Mouse (Mus musculus): ENCODE data around the gene Nucb1. TPM values are rescaled to one million over a fixed set of nuclear protein-coding genes. Genes with fewer than 3 reads are reported as not detected.
A peak's percentile ranks its signal among the peaks of the same experiment; 100 is the strongest.
"Not testable (repeated sequence)": the region's sequence is repeated elsewhere in the genome, so short reads cannot be mapped to it uniquely, and the experiment has no call there.

Gene Nucb1
- polyA plus RNA-seq, 1 experiment from 2014 or later = 110 TPM

DNA sequence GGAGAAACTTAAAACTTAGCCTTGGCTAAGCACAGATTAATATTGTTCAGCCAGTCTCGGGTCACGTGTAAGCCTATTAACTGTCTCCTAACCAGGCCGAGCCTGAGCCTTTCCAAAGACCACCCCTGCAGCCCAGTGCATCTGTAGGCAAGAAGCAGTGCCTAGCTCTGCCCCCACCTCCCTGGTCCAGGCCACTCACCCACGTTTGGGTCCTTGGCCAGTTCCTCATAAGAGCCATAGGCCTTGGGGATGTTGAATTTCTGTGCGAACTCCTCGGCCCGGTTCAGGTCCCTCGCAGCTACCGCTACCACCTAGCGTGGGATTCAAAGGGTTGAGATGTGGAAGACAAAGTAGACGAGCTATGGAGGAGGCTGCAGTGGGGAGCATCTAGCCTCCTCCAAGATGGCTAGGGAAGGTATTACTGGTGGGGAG lies 22.3 kb downstream of the Nucb1 start:
- Histone ChIP-seq H3K27me3 (no peaks in the 10 kb centered on the region), H3K9ac (peak overlapping the region; percentile 71), H3K27ac (peak overlapping the region; percentile 62), H3K4me1 (replicated peaks) (peaks cover 68% of the 10 kb centered on the region), H3K4me2 (peak overlapping the region; percentile 73), H3K36me3 (peaks cover 9% of the 10 kb centered on the region), H3K9me3 (replicated peaks) (no peaks in the 10 kb centered on the region), H3K4me3 (replicated peaks) (peak overlapping the region; percentile 61)
- no peak for ATAC-seq (ENCODE audit: low read depth)
- WGBS (ENCODE audit: insufficient replicate concordance) = 55% methylated on average over 11 of the region's 11 CpGs
- DNase-seq = no peak

DNA sequence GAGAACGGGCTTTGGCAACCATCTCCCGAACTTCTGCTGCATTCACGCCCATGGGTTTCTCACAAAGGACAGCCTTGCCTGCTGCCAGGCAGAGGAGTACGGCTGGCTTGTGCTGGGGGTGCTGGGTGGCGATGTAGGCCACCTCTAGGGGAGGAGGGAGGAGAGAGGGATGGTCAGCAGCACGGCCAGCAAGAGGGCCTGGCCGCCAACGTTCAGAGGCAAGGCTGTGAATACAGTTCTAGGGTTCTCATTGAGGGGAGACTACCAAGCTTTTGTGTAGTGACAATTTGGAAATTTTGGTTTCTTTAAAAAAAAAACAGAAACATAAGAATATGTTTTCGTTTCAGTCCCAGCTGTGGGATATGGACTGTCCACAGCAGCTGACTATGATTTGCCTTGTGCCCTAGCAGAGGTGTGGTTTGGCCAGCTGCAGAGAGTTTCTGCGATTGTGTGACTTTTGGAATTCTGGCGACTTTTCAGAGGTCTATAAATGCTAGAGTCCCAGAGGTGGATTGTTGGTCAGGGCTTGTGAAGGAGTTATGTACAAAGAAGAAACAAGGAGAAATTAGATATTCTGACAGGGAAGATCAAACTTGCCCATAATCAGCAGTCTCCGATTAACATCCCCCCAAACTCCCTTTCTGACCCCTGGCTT lies 23.3 kb downstream of the Nucb1 start, which contains the start of gene Gm45808:
Gene Gm45808 (minus strand): TSS at position 51 of the 655 bp plus-strand sequence.
- DNase-seq (no peak), ATAC-seq (ENCODE audit: low read depth) (no peak)
- 74% methylated on average over 12 of the region's 12 CpGs for WGBS (ENCODE audit: insufficient replicate concordance)
- Histone ChIP-seq H3K27ac (peak within 1 kb of the TSS; percentile 62), H3K9me3 (replicated peaks) (no peaks in the 10 kb centered on the region), H3K4me1 (replicated peaks) (peaks cover 71% of the 10 kb centered on the region), H3K4me2 (peak within 1 kb of the TSS; percentile 73), H3K9ac (no peak within 1 kb of the TSS), H3K36me3 (no peaks in the 10 kb centered on the region), H3K27me3 (no peaks in the 10 kb centered on the region), H3K4me3 (replicated peaks) (no peak within 1 kb of the TSS)

DNA sequence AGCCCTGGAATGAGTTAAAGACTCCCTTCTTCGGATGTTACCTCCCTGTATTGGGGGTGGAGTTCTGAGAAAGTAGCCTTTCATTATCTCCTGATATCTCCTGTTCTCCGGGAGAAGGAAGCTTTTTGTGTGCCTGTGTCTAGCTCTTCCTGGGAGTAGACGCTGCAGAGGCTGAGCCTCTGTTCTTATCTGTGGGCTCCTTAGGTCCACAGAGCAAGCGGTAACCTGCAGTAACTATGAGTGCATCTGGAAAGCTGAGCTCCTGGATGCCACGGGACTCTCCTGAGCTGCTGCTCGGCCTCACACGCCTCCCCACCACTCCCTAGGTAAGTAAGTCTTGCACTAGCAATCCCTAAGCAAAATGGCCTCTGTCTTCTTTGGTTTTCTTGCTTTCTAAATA lies 24.0 kb downstream of the Nucb1 start:
- peak; percentile 66 for ATAC-seq (ENCODE audit: low read depth)
- H3K4me3 ChIP-seq (replicated peaks) = no peak overlapping the region
- no peak overlapping the region for H3K9ac ChIP-seq
- H3K4me2 ChIP-seq = peak overlapping the region; percentile 15
- H3K27ac ChIP-seq = peak overlapping the region; percentile 31
- peaks cover 67% of the 10 kb centered on the region for H3K4me1 ChIP-seq (replicated peaks)
- WGBS (ENCODE audit: insufficient replicate concordance) = 17% methylated on average over 7 of the region's 7 CpGs
- no peaks in the 10 kb centered on the region for H3K27me3 ChIP-seq
- peak; percentile 37 for DNase-seq
- H3K9me3 ChIP-seq (replicated peaks) = no peaks in the 10 kb centered on the region
- H3K36me3 ChIP-seq = no peaks in the 10 kb centered on the region

DNA sequence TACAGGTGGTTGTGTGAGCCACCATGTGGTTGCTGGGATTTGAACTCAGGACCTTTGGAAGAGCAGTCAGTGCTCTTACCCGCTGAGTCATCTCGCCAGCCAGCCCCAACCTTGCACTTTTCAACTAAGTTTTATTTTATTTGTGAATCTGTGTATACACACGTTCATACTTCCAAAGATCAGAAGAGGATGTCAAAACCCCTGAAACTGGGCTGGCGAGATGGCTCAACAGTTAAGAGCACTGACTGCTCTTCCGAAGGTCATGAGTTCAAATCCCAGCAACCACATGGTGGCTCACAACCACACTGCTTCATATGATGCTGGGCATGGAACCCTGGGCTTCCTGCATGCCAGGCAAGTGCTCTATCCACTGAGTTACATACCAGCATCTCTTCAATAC lies 25.2 kb downstream of the Nucb1 start:
- H3K9ac ChIP-seq; DNase-seq; H3K27me3 ChIP-seq; H3K4me2 ChIP-seq; H3K4me3 ChIP-seq (replicated peaks); ATAC-seq (ENCODE audit: low read depth); H3K27ac ChIP-seq; H3K9me3 ChIP-seq (replicated peaks); H3K36me3 ChIP-seq: not testable (repeated sequence)
- WGBS (ENCODE audit: insufficient replicate concordance) = 83% methylated on average over 5 of the region's 5 CpGs
- peaks cover 55% of the 10 kb centered on the region for H3K4me1 ChIP-seq (replicated peaks)

DNA sequence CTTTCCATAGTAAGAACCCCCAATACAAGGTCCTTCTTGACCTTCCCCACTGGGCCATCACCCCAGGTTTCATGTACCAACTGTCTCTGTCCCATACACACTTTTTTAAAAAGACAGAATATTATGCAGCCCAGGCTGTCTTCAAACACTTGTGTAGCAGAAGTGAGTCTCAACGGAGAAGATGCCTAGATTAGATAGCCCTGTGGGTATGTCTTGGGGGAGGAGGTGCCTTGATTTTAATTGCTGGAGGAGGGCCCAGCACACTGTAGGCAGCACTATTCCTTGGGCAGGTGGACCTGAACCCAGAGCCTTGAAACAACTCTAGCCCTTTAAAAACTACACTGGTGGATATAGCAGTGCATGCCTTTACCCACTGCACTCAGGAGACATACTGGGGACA lies 28.0 kb downstream of the Nucb1 start:
- peaks cover 7% of the 10 kb centered on the region; the same call in 1 of the 2 replicates for H3K36me3 ChIP-seq
- H3K27ac ChIP-seq = 0 out of 2 replicates have a peak overlapping the region, but pooled peaks have one; percentile 39
- H3K9ac ChIP-seq = 0 out of 2 replicates have a peak overlapping the region, but pooled peaks have one; percentile 2
- H3K9me3 ChIP-seq (replicated peaks) = no peaks in the 10 kb centered on the region
- WGBS (ENCODE audit: insufficient replicate concordance) = 13% methylated on average over 1 of the region's 1 CpGs
- H3K4me3 ChIP-seq (replicated peaks) = no peak overlapping the region
- no peak overlapping the region for H3K4me2 ChIP-seq
- ATAC-seq (ENCODE audit: low read depth) (no peak), DNase-seq (no peak)
- H3K27me3 ChIP-seq = no peaks in the 10 kb centered on the region
- H3K4me1 ChIP-seq (replicated peaks) = peaks cover 30% of the 10 kb centered on the region

DNA sequence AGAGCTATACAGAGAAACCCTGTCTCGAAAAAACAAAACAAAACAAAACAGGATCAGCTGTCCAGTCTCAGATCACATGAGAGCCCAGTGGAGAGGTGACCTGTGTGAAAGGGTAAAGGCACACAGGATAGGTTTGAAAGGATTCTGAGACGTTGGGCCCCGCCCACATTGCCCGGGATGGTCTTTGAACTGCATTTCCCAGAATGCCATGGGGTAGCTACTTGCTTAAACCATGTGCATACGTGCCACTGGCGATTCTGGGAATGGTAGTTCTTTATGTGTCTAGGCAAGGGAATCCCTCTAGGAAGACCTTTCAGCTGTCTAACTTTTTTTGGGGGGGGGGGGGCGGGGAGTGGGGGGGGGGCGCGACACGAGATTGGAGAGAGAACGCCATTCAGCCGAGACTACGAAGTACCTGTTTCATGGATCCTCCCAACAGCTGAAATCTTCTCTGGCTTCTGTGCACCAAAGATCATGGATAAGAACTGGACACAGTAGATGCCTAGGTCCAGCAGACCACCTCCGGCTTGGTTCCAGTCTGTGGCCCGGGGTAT lies 28.8 kb downstream of the Nucb1 start, which contains the start of gene Tulp2:
Gene Tulp2 (plus strand): TSS at position 504 of the 554 bp plus-strand sequence.
- peak within 1 kb of the TSS; percentile 39; the same call in 1 of the 2 replicates for H3K27ac ChIP-seq
- H3K9ac ChIP-seq = 0 out of 2 replicates have a peak within 1 kb of the TSS, but pooled peaks have one; percentile 2
- H3K4me1 ChIP-seq (replicated peaks) = peaks cover 29% of the 10 kb centered on the region
- peak; percentile 59 for DNase-seq
- ATAC-seq (ENCODE audit: low read depth) = peak; percentile 67
- no peaks in the 10 kb centered on the region for H3K27me3 ChIP-seq
- WGBS (ENCODE audit: insufficient replicate concordance) = 41% methylated on average over 15 of the region's 15 CpGs
- H3K4me3 ChIP-seq (replicated peaks) = no peak within 1 kb of the TSS
- no peaks in the 10 kb centered on the region for H3K9me3 ChIP-seq (replicated peaks)
- no peak within 1 kb of the TSS for H3K4me2 ChIP-seq
- H3K36me3 ChIP-seq = peaks cover 7% of the 10 kb centered on the region; the same call in 1 of the 2 replicates

DNA sequence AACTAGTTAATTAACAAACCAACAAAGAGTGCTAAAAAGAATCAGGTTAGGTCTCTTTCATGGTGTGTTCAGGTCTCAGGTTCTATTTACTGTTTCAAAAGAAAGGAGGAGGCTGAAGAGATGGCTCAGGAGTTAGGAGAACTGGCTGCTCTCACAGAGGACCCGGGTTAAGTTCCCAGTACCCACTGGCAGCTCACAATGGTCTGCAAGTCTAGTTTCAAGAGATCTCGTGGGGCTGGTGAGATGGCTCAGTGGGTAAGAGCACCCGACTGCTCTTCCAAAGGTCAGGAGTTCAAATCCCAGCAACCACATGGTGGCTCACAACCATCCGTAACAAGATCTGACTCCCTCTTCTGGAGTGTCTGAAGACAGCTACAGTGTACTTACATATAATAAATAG lies 29.9 kb downstream of the Nucb1 start:
- not testable (repeated sequence) for H3K4me3 ChIP-seq (replicated peaks); H3K9ac ChIP-seq; DNase-seq; H3K27ac ChIP-seq; H3K36me3 ChIP-seq; ATAC-seq (ENCODE audit: low read depth); H3K9me3 ChIP-seq (replicated peaks); H3K4me2 ChIP-seq; H3K27me3 ChIP-seq
- peaks cover 32% of the 10 kb centered on the region for H3K4me1 ChIP-seq (replicated peaks)
- 64% methylated on average over 4 of the region's 4 CpGs for WGBS (ENCODE audit: insufficient replicate concordance)

DNA sequence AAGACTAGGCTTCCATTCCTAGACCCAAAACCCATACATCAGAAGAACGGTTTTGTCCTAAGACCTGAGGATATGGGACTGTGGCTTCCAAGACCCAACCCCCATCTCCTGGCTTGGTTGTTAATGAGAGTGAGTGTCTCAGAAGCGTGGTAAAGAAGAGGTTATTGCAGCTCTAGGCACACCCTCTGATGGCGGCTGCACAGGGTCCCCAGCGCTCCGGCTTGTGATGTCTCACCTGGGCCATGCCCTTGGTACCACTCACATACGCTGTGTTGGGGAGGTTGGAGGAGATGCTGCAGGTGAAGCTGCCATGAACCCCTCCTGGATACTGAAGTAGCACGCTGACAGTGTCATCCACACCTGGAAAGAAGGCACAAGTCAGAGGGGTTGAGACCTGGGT lies 31.4 kb downstream of the Nucb1 start:
- 85% methylated on average over 7 of the region's 7 CpGs for WGBS (ENCODE audit: insufficient replicate concordance)
- Histone ChIP-seq H3K9ac (no peak overlapping the region), H3K4me1 (replicated peaks) (peaks cover 40% of the 10 kb centered on the region)

DNA sequence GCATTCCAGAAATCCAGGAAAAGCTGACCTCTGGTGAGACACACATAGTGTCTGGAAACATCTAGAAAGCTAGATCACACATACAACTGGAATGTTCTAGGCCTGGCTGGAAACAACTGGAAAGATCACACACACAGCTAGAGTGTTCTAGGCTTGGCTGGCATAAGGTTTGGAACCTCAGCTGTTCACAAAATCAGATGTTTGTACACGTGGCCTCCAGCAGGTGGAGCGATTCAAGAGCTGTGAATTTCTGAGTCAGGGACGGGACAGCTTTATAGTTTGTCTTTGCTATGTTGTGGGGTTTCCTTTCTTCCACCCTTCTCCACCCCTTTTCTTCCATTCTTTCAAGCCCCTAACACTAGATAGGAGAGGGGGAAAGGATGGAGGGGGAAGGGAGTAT lies 33.2 kb downstream of the Nucb1 start:
- Histone ChIP-seq H3K4me2 (no peak overlapping the region), H3K27me3 (no peaks in the 10 kb centered on the region), H3K27ac (no peak overlapping the region), H3K36me3 (peaks cover 7% of the 10 kb centered on the region; the same call in 1 of the 2 replicates), H3K9me3 (replicated peaks) (no peaks in the 10 kb centered on the region), H3K9ac (no peak overlapping the region), H3K4me1 (replicated peaks) (peaks cover 32% of the 10 kb centered on the region), H3K4me3 (replicated peaks) (no peak overlapping the region)
- 11% methylated on average over 3 of the region's 3 CpGs for WGBS (ENCODE audit: insufficient replicate concordance)
- ATAC-seq (ENCODE audit: low read depth) = no peak
- peak; percentile 48 for DNase-seq

More for the DNA sequence above, 31.4 kb downstream of the Nucb1 start:
- H3K9me3 ChIP-seq (replicated peaks) = no peaks in the 10 kb centered on the region
- peaks cover 7% of the 10 kb centered on the region; the same call in 1 of the 2 replicates for H3K36me3 ChIP-seq
- H3K27ac ChIP-seq = no peak overlapping the region
- H3K27me3 ChIP-seq = no peaks in the 10 kb centered on the region
- H3K4me2 ChIP-seq = no peak overlapping the region
- no peak overlapping the region for H3K4me3 ChIP-seq (replicated peaks)
- no peak for DNase-seq
- ATAC-seq (ENCODE audit: low read depth) = no peak

DNA sequence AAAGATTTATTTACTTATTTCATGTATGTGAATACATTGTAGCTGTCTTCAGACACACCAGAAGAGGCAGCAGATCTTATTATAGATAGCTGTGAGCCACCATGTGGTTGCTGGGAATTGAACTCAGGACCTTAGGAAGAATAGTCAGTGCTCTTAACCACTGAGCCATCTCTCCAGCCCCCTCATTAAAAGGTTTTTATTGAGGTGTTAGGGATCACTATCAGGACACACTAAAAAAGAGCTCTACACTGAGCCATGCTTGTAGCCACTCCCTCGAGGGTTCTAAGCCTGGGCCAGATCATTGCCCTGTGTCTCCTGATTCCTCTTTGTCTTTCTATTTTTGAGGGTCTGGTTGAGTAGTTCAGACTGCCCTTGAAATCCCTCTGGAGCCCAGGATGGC lies 33.8 kb downstream of the Nucb1 start:
- Histone ChIP-seq H3K36me3 (peaks cover 7% of the 10 kb centered on the region; the same call in 1 of the 2 replicates), H3K4me2 (no peak overlapping the region), H3K4me3 (replicated peaks) (no peak overlapping the region), H3K9me3 (replicated peaks) (no peaks in the 10 kb centered on the region), H3K27ac (no peak overlapping the region; the same call in 1 of the 2 replicates), H3K9ac (0 out of 2 replicates have a peak overlapping the region, but pooled peaks have one; percentile 60), H3K27me3 (no peaks in the 10 kb centered on the region), H3K4me1 (replicated peaks) (peaks cover 32% of the 10 kb centered on the region)
- ATAC-seq (ENCODE audit: low read depth) (no peak), DNase-seq (no peak)
- WGBS (ENCODE audit: insufficient replicate concordance) = 42% methylated on average over 1 of the region's 1 CpGs

DNA sequence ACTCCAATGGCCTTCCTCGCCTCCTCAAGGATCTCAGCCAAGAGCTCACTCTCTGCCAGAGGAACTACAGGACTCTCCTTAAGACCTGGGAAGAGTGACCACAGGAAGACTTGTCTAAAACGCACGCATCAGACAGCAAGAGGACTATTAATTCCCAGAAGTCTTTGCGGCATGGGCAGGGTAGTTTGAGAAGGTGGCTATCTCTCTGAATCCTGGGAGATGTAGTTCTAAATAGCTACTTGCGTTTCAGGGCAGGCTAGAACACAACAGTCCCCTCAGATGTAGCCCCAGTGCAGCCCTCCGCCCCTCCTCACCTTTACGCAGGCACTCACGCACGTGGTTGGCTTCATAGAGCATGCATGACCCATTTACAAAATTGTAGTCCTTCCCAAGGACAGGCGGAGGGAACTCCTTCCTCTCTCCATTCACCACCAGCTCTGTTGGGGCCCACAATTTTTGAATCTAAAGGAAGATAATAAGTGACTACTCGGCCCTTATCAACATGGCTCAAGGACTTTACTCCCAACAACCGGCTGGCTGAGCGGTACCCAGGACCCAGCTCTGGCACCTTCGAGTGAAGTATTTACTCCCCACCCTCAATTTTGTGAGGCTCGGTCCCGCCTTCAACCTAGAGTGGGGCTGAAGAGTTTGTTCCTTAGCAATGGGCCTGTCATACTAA lies 34.8 kb downstream of the Nucb1 start:
- Histone ChIP-seq H3K4me2 (peak overlapping the region; percentile 56), H3K9ac (peak overlapping the region; percentile 60), H3K4me3 (replicated peaks) (peak overlapping the region; percentile 39), H3K36me3 (peaks cover 7% of the 10 kb centered on the region; the same call in 1 of the 2 replicates), H3K27ac (peak overlapping the region; percentile 70), H3K9me3 (replicated peaks) (no peaks in the 10 kb centered on the region), H3K4me1 (replicated peaks) (peaks cover 37% of the 10 kb centered on the region), H3K27me3 (no peaks in the 10 kb centered on the region)
- ATAC-seq (ENCODE audit: low read depth) (peak; percentile 74), DNase-seq (peak; percentile 55)
- WGBS (ENCODE audit: insufficient replicate concordance) = 42% methylated on average over 16 of the region's 16 CpGs
